Mouse (Mus musculus) midbrain, embryonic 11.5 days (tissue): ENCODE data around the gene Srebf2. TPM values are rescaled to one million over a fixed set of nuclear protein-coding genes. Genes with fewer than 3 reads are reported as not detected.

Experiments
- ATAC-seq: fragments of 200-750 bp; cut with Nextera tagmentation; 2 replicates; pipeline ENCODE4 v1.8.0; 2017; ENCODE audit warnings: moderate TSS enrichment, moderate library complexity; ENCODE audit not compliant: low FRiP score
- DNase-seq: peaks from one replicate; pipeline ENCODE4 v3.0.0; 2015; ENCODE audit warnings: low spot score; ENCODE audit errors: missing footprints
- H3K27ac ChIP-seq: fragments of 300-500 bp; sonication (generic); 2 replicates; pipeline ENCODE4 v1.5.1; 2014; ENCODE audit warnings: low read depth, low read length
- H3K27me3 ChIP-seq: fragments of 300-500 bp; sonication (generic); 2 replicates; pipeline ENCODE4 v1.6.1; 2014; ENCODE audit warnings: mild to moderate bottlenecking, low read length, moderate library complexity, mixed read lengths; ENCODE audit not compliant: control insufficient read depth, insufficient read depth
- H3K36me3 ChIP-seq: fragments of 300-500 bp; sonication (generic); 2 replicates; pipeline ENCODE4 v1.6.1; 2014; ENCODE audit warnings: mild to moderate bottlenecking, low read length, moderate library complexity, mixed read lengths; ENCODE audit not compliant: control insufficient read depth, insufficient read depth
- H3K4me1 ChIP-seq: fragments of 300-500 bp; sonication (generic); 2 replicates; pipeline ENCODE4 v1.6.1; 2014; ENCODE audit warnings: low read length; ENCODE audit not compliant: control insufficient read depth, insufficient read depth
- H3K4me2 ChIP-seq: fragments of 300-500 bp; sonication (generic); 2 replicates; pipeline ENCODE4 v1.6.1; 2014; ENCODE audit warnings: mild to moderate bottlenecking, moderate library complexity
- H3K4me3 ChIP-seq: fragments of 300-500 bp; sonication (generic); 2 replicates; pipeline ENCODE4 v1.5.1; 2014; ENCODE audit warnings: low read depth, low read length
- H3K9ac ChIP-seq: fragments of 300-500 bp; sonication (generic); 2 replicates; pipeline ENCODE4 v1.6.1; 2014; ENCODE audit warnings: low read length
- H3K9me3 ChIP-seq: fragments of 300-500 bp; sonication (generic); 2 replicates; pipeline ENCODE4 v1.6.1; 2016; ENCODE audit warnings: low read length; ENCODE audit not compliant: control insufficient read depth
- WGBS: fragments of 180-500 bp; shearing (Covaris S2); extraction: QIAGEN DNeasy Blood & Tissue Kit; methylation state at CpG from one replicate; pipeline ENCODE4 v1.1.7; 2014; 5-methylcytosine and 5-hydroxymethylcytosine counted together
- polyA plus RNA-seq: library from polyadenylated mRNA; unstranded; fragments of >200 nt; fragmentation: Nextera tagmentation; extraction: Ambion mirVana; gene quantifications from 2 replicates; pipeline ENCODE4 v1.2.1, GENCODE M21; 2014

The Srebf2 gene
- polyA plus RNA-seq, 1 experiment from 2014 or later = 170 TPM

DNA sequence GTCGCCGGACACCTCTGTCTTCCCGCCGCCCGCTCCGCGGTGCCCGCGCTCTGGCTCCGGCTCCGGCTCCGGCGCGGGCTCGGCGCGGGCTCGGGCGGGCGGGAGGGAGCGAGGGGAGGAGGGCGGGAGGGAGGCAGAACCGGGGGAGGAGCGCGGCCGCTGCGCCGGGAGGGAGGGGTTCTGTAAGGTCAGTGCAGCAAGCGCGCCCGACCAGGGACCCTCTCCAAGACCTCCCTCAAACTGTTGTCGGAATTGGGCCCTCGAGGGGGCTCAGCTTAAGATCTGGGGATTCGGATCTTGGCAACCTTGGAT, 65.7 kb downstream of the Srebf2 start, which contains the start of gene Shisa8:
TSS of gene Shisa8 (minus strand) at position 64 of the 312 bp plus-strand sequence.
- Histone ChIP-seq H3K4me2 (peak within 1 kb of the TSS; percentile 55), H3K4me3 (peak within 1 kb of the TSS; percentile 38), H3K27me3 (peaks cover 72% of the 10 kb centered on the region), H3K27ac (no peak within 1 kb of the TSS), H3K9ac (peak within 1 kb of the TSS; percentile 30; the same call in 1 of the 2 replicates), H3K9me3 (no peaks in the 10 kb centered on the region), H3K4me1 (peaks cover 29% of the 10 kb centered on the region), H3K36me3 (no peaks in the 10 kb centered on the region)
- no peak for DNase-seq
- ATAC-seq = no peak; the same call in 1 of the 2 replicates
- 1% methylated on average over 23 of the region's 34 CpGs for WGBS

DNA sequence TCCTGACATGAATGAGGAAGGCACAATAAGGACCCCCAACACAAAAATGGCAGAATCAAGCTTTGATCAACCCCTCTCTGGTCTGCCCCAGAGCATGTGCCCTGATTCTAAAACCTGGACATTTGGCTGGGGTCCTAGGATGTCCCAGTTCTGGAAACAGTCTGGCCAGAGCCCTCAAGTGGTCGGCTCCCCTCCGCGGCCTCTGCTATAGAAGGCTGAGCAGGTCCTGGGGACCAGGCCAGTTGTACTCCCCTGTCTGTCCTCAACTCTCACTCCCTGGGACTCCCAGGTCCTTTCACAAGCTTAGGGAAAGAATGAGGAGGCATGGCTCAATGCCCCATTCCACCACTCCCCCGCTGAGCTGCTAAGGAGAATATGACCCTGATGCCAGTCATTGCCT, 66.2 kb downstream of the Srebf2 start:
- no peak overlapping the region for H3K4me3 ChIP-seq
- no peaks in the 10 kb centered on the region for H3K36me3 ChIP-seq
- WGBS = 5% methylated on average over 4 of the region's 4 CpGs
- DNase-seq (no peak), ATAC-seq (no peak)
- no peak overlapping the region for H3K4me2 ChIP-seq
- peaks cover 29% of the 10 kb centered on the region for H3K4me1 ChIP-seq
- no peak overlapping the region for H3K9ac ChIP-seq
- H3K27me3 ChIP-seq = peaks cover 68% of the 10 kb centered on the region
- H3K9me3 ChIP-seq = no peaks in the 10 kb centered on the region
- H3K27ac ChIP-seq = no peak overlapping the region

- Histone ChIP-seq H3K9me3 (no peaks in the 10 kb centered on the region), H3K27ac (no peak overlapping the region), H3K4me2 (no peak overlapping the region), H3K9ac (no peak overlapping the region), H3K36me3 (no peaks in the 10 kb centered on the region), H3K4me3 (no peak overlapping the region), H3K4me1 (peaks cover 33% of the 10 kb centered on the region), H3K27me3 (peaks cover 51% of the 10 kb centered on the region)
- no peak for DNase-seq
- no peak for ATAC-seq
- 38% methylated on average over 11 of the region's 11 CpGs for WGBS
Measured at GRCm38 (mm10) chr15:82215332-82216046, 68.5 kb downstream of the Srebf2 start.

GRCm38 (mm10) chr15:82216142-82216827, 69.3 kb downstream of the Srebf2 start:
- WGBS = 51% methylated on average over 20 of the region's 20 CpGs
- H3K36me3 ChIP-seq = no peaks in the 10 kb centered on the region
- no peak overlapping the region for H3K4me2 ChIP-seq
- H3K4me1 ChIP-seq = peaks cover 32% of the 10 kb centered on the region
- peaks cover 43% of the 10 kb centered on the region for H3K27me3 ChIP-seq
- no peak overlapping the region for H3K27ac ChIP-seq
- no peak overlapping the region for H3K9ac ChIP-seq
- H3K4me3 ChIP-seq = no peak overlapping the region
- no peaks in the 10 kb centered on the region for H3K9me3 ChIP-seq
- DNase-seq (no peak), ATAC-seq (no peak)

DNA sequence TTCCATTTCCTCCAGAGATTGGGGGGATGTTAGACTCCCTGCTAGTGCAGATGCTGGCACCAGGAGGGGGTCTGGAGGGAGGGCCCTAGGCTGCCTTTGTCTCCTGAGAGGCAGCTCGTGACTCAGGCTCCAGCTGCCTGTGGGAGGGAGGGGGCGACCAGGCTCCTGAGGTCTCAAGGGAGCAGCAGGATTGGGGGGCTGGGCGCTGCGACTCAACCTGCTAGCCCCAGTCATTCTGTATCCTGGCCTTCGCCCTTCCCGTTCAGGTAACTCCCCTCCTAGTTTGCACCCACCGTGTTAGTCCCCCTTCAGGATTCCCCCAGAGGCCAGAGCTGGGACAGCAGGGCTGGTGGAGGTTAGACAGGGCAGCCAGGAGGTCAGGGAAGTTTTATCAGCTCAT, 70.1 kb downstream of the Srebf2 start:
- H3K27me3 ChIP-seq = peaks cover 36% of the 10 kb centered on the region
- ATAC-seq (no peak), DNase-seq (no peak)
- H3K9ac ChIP-seq = no peak overlapping the region; the same call in 1 of the 2 replicates
- WGBS = 4% methylated on average over 7 of the region's 7 CpGs
- H3K36me3 ChIP-seq = no peaks in the 10 kb centered on the region
- no peak overlapping the region for H3K27ac ChIP-seq
- H3K4me1 ChIP-seq = peaks cover 24% of the 10 kb centered on the region
- no peak overlapping the region for H3K4me3 ChIP-seq
- no peak overlapping the region for H3K4me2 ChIP-seq
- no peaks in the 10 kb centered on the region for H3K9me3 ChIP-seq

- DNase-seq (no peak), ATAC-seq (no peak)
- Histone ChIP-seq H3K27ac (no peak overlapping the region), H3K36me3 (no peaks in the 10 kb centered on the region), H3K4me3 (no peak overlapping the region), H3K4me1 (peaks cover 16% of the 10 kb centered on the region), H3K27me3 (peaks cover 28% of the 10 kb centered on the region), H3K9me3 (no peaks in the 10 kb centered on the region), H3K4me2 (no peak overlapping the region), H3K9ac (no peak overlapping the region)
- whole genome bisulfite sequencing = 30% methylated on average over 9 of the region's 9 CpGs
Measured at GRCm38 (mm10) chr15:82217980-82218379, 71.0 kb downstream of the Srebf2 start.

- H3K4me2 ChIP-seq = no peak overlapping the region
- no peak overlapping the region for H3K9ac ChIP-seq
- peaks cover 20% of the 10 kb centered on the region for H3K27me3 ChIP-seq
- H3K9me3 ChIP-seq = no peaks in the 10 kb centered on the region
- H3K27ac ChIP-seq = no peak overlapping the region
- ATAC-seq = no peak
- 78% methylated on average over 26 of the region's 26 CpGs for WGBS
- H3K4me3 ChIP-seq = no peak overlapping the region
- DNase-seq = no peak
- no peaks in the 10 kb centered on the region for H3K36me3 ChIP-seq
- peaks cover 16% of the 10 kb centered on the region for H3K4me1 ChIP-seq
Measured at GRCm38 (mm10) chr15:82218778-82219666, 72.0 kb downstream of the Srebf2 start.

- ATAC-seq (no peak), DNase-seq (no peak)
- Histone ChIP-seq H3K9me3 (no peaks in the 10 kb centered on the region), H3K4me2 (no peak overlapping the region), H3K4me1 (peaks cover 16% of the 10 kb centered on the region), H3K4me3 (no peak overlapping the region), H3K27ac (no peak overlapping the region), H3K27me3 (peaks cover 18% of the 10 kb centered on the region), H3K9ac (no peak overlapping the region), H3K36me3 (no peaks in the 10 kb centered on the region)
- WGBS = 67% methylated on average over 11 of the region's 12 CpGs
Measured at GRCm38 (mm10) chr15:82220003-82220675, 73.2 kb downstream of the Srebf2 start.
